In genomic region chr17:34097272-34097671, GRCm38 (mm10) we compare ENCODE assay signal across 16 mouse cellular contexts. TPM values are rescaled to one million over a fixed set of nuclear protein-coding genes. Genes with fewer than 3 reads are reported as not detected.
"Had no signal": no experiment of that assay in that cellular context is flagged by ENCODE, and none has a peak within 500 bp of the region (broad histone marks: within the 10 kb centered on the region; RNA-seq: fewer than 3 reads in every experiment).

No protein-coding gene starts in this region.

- H3K4me3 ChIP-seq: kidney, embryonic 15.5 days; left cerebral cortex, adult 2 months; liver, embryonic 13.5 days; midbrain, embryonic 12.5 days; myocyte; neural tube, embryonic 13.5 days had no signal

- H3K9ac ChIP-seq: kidney, embryonic 15.5 days; liver, embryonic 13.5 days; lung, embryonic 14.5 days; midbrain, embryonic 12.5 days; neural tube, embryonic 13.5 days had no signal

- H3K27ac ChIP-seq: kidney, embryonic 15.5 days; left cerebral cortex, adult 2 months; liver, embryonic 13.5 days; macrophage; midbrain, embryonic 12.5 days; neural tube, embryonic 13.5 days had no signal

- ATAC-seq: lung, postnatal 0 days; midbrain, embryonic 16.5 days had no signal

- H3K27me3 ChIP-seq: kidney, embryonic 15.5 days had no signal

- DNase-seq: kidney, adult 8-10 months; kidney, postnatal 10 days; kidney, postnatal 36 days; layer of hippocampus, postnatal 36 days; liver, embryonic 13.5 days; lung, embryonic 14.5 days; thymus, postnatal 25 days had no signal

- H3K4me2 ChIP-seq: kidney, embryonic 15.5 days; liver, embryonic 13.5 days; lung, embryonic 14.5 days; midbrain, embryonic 12.5 days; neural tube, embryonic 13.5 days had no signal

- H3K9me3 ChIP-seq: kidney, embryonic 15.5 days; liver, embryonic 13.5 days; midbrain, embryonic 12.5 days; neural tube, embryonic 13.5 days had no signal

- H3K36me3 ChIP-seq: kidney, embryonic 15.5 days; liver, embryonic 13.5 days; midbrain, embryonic 12.5 days; neural tube, embryonic 13.5 days had no signal

RNA-seq across cellular contexts. Expression of gene H2-DMb2, which starts 45.8 kb away (rescaled TPM):
- total RNA-seq: layer of hippocampus, postnatal 10 days had no signal
- polyA plus RNA-seq: myocyte; neural tube, embryonic 13.5 days had no signal

RNA-seq across cellular contexts. Expression of gene H2-DMb1, which starts 55.6 kb away (rescaled TPM):
- polyA plus RNA-seq: myocyte; neural tube, embryonic 13.5 days had no signal
